16 mouse cellular contexts compared by ENCODE assay signal in genomic region chr7:84884530-84884929, GRCm38 (mm10). TPM values are rescaled to one million over a fixed set of nuclear protein-coding genes. Genes with fewer than 3 reads are reported as not detected.
DNase-seq lines count a peak whose midpoint lies in the region; ATAC-seq and TF ChIP-seq lines count a peak whose summit lies in the region.
"Had no signal": no experiment of that assay in that cellular context is flagged by ENCODE, and none has a peak within 500 bp of the region (broad histone marks: within the 10 kb centered on the region; RNA-seq: fewer than 3 reads in every experiment).

No protein-coding gene starts in this region.

- in situ Hi-C loops in CH12.LX (cut with MboI; ENCODE audit: low pct_ligation_motif_present, low pct_unique_long_range_greater_than_20kb, low sequenced_read_pairs) = no loop called here

- H3K9me3 ChIP-seq in embryonic facial prominence, embryonic 11.5 days (replicated peaks; ENCODE audit: control insufficient read depth, low read length) = no peaks in the 10 kb centered on the region
- H3K9me3 ChIP-seq in embryonic facial prominence, embryonic 10.5 days = peaks cover 6% of the 10 kb centered on the region; the same call in 1 of the 2 replicates
- no peaks in the 10 kb centered on the region for H3K9me3 ChIP-seq in CH12.LX (replicated peaks; ENCODE audit: low read length)
- H3K9me3 ChIP-seq in heart, embryonic 11.5 days (replicated peaks; ENCODE audit: control insufficient read depth, low read length) = no peaks in the 10 kb centered on the region

- no peaks in the 10 kb centered on the region for H3K79me2 ChIP-seq in CH12.LX (replicated peaks; ENCODE audit: control insufficient read depth, extremely low read depth, insufficient read depth, poor library complexity, severe bottlenecking)

- DNase-seq in embryonic facial prominence, embryonic 11.5 days (ENCODE audit: low spot score) = peak; percentile 1
- DNase-seq in embryonic facial prominence, embryonic 10.5 days (ENCODE audit: low spot score) = no peak
- DNase-seq in layer of hippocampus, adult 2 months (ENCODE audit: low spot score in 2 of 2) = no peak
- DNase-seq in layer of hippocampus, adult 8-10 months (ENCODE audit: low spot score in 2 of 2) = no peak
- peak; percentile 24 for DNase-seq in CH12.LX (ENCODE audit: extremely low read depth)
- DNase-seq in embryo, embryonic 10 days (ENCODE audit: low spot score) = peak; percentile 14
- DNase-seq in urinary bladder, postnatal 4 days (ENCODE audit: low spot score in 2 of 2) = no peak
- DNase-seq: lung, postnatal 4 days had no signal

- no peak for TF ChIP-seq POLR2A in CH12.LX (IDR thresholded peaks at IDR 0.05; ENCODE audit: low read depth, low read length)

- no peaks in the 10 kb centered on the region for H3K36me3 ChIP-seq in embryonic facial prominence, embryonic 11.5 days (replicated peaks; ENCODE audit: control insufficient read depth, insufficient read depth, low read depth, low read length)
- H3K36me3 ChIP-seq in embryonic facial prominence, embryonic 10.5 days (replicated peaks) = no peaks in the 10 kb centered on the region
- no peaks in the 10 kb centered on the region for H3K36me3 ChIP-seq in CH12.LX (replicated peaks in 1 of 2; ENCODE audit: control insufficient read depth in 1 of 2, insufficient read depth in 1 of 2, low read length in 1 of 2)
- no peaks in the 10 kb centered on the region for H3K36me3 ChIP-seq in heart, embryonic 11.5 days (ENCODE audit: control insufficient read depth, insufficient read depth, low read length)

- H3K9ac ChIP-seq in embryonic facial prominence, embryonic 11.5 days (replicated peaks; ENCODE audit: low read length) = no peak overlapping the region
- no peak overlapping the region for H3K9ac ChIP-seq in CH12.LX (ENCODE audit: insufficient read depth, low read depth)
- H3K9ac ChIP-seq in heart, embryonic 11.5 days (ENCODE audit: low read depth, low read length) = no peak overlapping the region

- no peak for ATAC-seq in embryonic facial prominence, embryonic 11.5 days (replicated peaks; ENCODE audit: insufficient number of reproducible peaks, low FRiP score, low TSS enrichment, low read depth)
- ATAC-seq in heart, embryonic 11.5 days (replicated peaks; ENCODE audit: insufficient number of reproducible peaks, low FRiP score, low TSS enrichment) = no peak

- TF ChIP-seq CTCF in layer of hippocampus, adult 2 months (conservative IDR thresholded peaks at IDR 0.05) = peak; percentile 48
- TF ChIP-seq CTCF in CH12.LX (conservative IDR thresholded peaks at IDR 0.05 in 1 of 2, IDR thresholded peaks at IDR 0.05 in 1 of 2; ENCODE audit: low read depth in 2 of 2, low read length in 2 of 2) = peak; percentile 11 to 66; a peak in 2 of 4 replicates

- no peak for TF ChIP-seq EP300 in CH12.LX (IDR thresholded peaks at IDR 0.05; ENCODE audit: low read length)

- no peak overlapping the region for H3K4me2 ChIP-seq in embryonic facial prominence, embryonic 11.5 days (ENCODE audit: low read depth, low read length)
- no peak overlapping the region for H3K4me2 ChIP-seq in CH12.LX (ENCODE audit: insufficient read depth, low read depth, poor library complexity, severe bottlenecking)
- no peak overlapping the region for H3K4me2 ChIP-seq in heart, embryonic 11.5 days

- peak; percentile 70 for TF ChIP-seq RAD21 in CH12.LX (IDR thresholded peaks at IDR 0.05; ENCODE audit: low read depth, low read length)

- 48% methylated on average over 1 of the region's 1 CpGs for WGBS in embryonic facial prominence, embryonic 11.5 days
- 55% methylated on average over 1 of the region's 1 CpGs for WGBS in embryonic facial prominence, embryonic 10.5 days
- 54% methylated on average over 1 of the region's 1 CpGs for WGBS in heart, embryonic 11.5 days (ENCODE audit: insufficient replicate concordance)

- H3K4me3 ChIP-seq in embryonic facial prominence, embryonic 11.5 days (ENCODE audit: low read depth, low read length) = no peak overlapping the region
- H3K4me3 ChIP-seq in embryonic facial prominence, embryonic 10.5 days = no peak overlapping the region
- no peak overlapping the region for H3K4me3 ChIP-seq in layer of hippocampus, adult 2 months
- H3K4me3 ChIP-seq in CH12.LX (replicated peaks in 1 of 3; ENCODE audit: low read depth in 2 of 3, low read length in 2 of 3, poor library complexity in 1 of 3) = no peak overlapping the region
- H3K4me3 ChIP-seq in heart, embryonic 11.5 days (ENCODE audit: low read depth, low read length) = no peak overlapping the region
- H3K4me3 ChIP-seq: myocyte had no signal

- dilution Hi-C loops in CH12.LX (cut with MboI; ENCODE audit: extremely low pct_ligation_motif_present, extremely low pct_unique_long_range_greater_than_20kb, low sequenced_read_pairs) = no loop called here

- no peak overlapping the region for H3K27ac ChIP-seq in embryonic facial prominence, embryonic 11.5 days (replicated peaks; ENCODE audit: low read depth, low read length)
- no peak overlapping the region for H3K27ac ChIP-seq in embryonic facial prominence, embryonic 10.5 days (replicated peaks)
- H3K27ac ChIP-seq in layer of hippocampus, adult 2 months = no peak overlapping the region
- H3K27ac ChIP-seq in CH12.LX (ENCODE audit: insufficient read depth, low read depth) = no peak overlapping the region
- H3K27ac ChIP-seq in heart, embryonic 11.5 days (ENCODE audit: low read depth, low read length) = no peak overlapping the region

- H3K4me1 ChIP-seq in embryonic facial prominence, embryonic 11.5 days (ENCODE audit: control insufficient read depth, insufficient read depth, low read length) = no peaks in the 10 kb centered on the region
- H3K4me1 ChIP-seq in embryonic facial prominence, embryonic 10.5 days = no peaks in the 10 kb centered on the region
- H3K4me1 ChIP-seq in CH12.LX (ENCODE audit: control insufficient read depth in 1 of 2, insufficient read depth in 2 of 2) = no peaks in the 10 kb centered on the region
- H3K4me1 ChIP-seq in heart, embryonic 11.5 days (ENCODE audit: control insufficient read depth, insufficient read depth, low read length) = no peaks in the 10 kb centered on the region

- H3K27me3 ChIP-seq in embryonic facial prominence, embryonic 11.5 days (ENCODE audit: control insufficient read depth, insufficient read depth, low read length) = no peaks in the 10 kb centered on the region
- no peaks in the 10 kb centered on the region for H3K27me3 ChIP-seq in embryonic facial prominence, embryonic 10.5 days (replicated peaks; ENCODE audit: low read depth, poor library complexity, severe bottlenecking)
- peaks cover 19% of the 10 kb centered on the region for H3K27me3 ChIP-seq in CH12.LX (replicated peaks)
- H3K27me3 ChIP-seq in heart, embryonic 11.5 days (ENCODE audit: control insufficient read depth, insufficient read depth, low read length) = no peaks in the 10 kb centered on the region

TF ChIP-seq in CH12.LX, 34 proteins besides CTCF, POLR2A, EP300 and RAD21:
- no peak for TF ChIP-seq ZMIZ1 (IDR thresholded peaks at IDR 0.05; ENCODE audit: low read depth, low read length)
- no peak for TF ChIP-seq KAT2A (IDR thresholded peaks at IDR 0.05; ENCODE audit: insufficient replicate concordance, low read length)
- TF ChIP-seq SMC3 (IDR thresholded peaks at IDR 0.05; ENCODE audit: low read depth, low read length) = peak; percentile 63
- no peak for TF ChIP-seq HCFC1 (IDR thresholded peaks at IDR 0.05; ENCODE audit: low read depth, low read length)

RNA-seq across cellular contexts. Expression of gene Olfr291, which starts 31.2 kb away (rescaled TPM):
- polyA plus RNA-seq in embryonic facial prominence, embryonic 11.5 days (2014; fragmentation: Nextera tagmentation; extraction: Ambion mirVana) = not detected in 2 replicates
- polyA plus RNA-seq in embryonic facial prominence, embryonic 10.5 days (2016; fragmentation: Nextera tagmentation; extraction: Ambion mirVana) = not detected in 2 replicates
- not detected for total RNA-seq in layer of hippocampus, adult 2 months (2021)
- not detected for total RNA-seq in layer of hippocampus, adult 8-10 months (2022)
- total RNA-seq in CH12.LX (2012; rRNA removed) (not detected in 2 replicates), CH12.LX (2014; rRNA removed) (not detected in 2 replicates)
- not detected in 2 replicates for polyA plus RNA-seq in CH12.LX (2012; ENCODE audit: insufficient read length, low read depth)
- not detected in 2 replicates for polyA plus RNA-seq in heart, embryonic 11.5 days (2014; fragmentation: Nextera tagmentation; extraction: Ambion mirVana)
- total RNA-seq: layer of hippocampus, postnatal 14 days had no signal
- polyA plus RNA-seq: C2C12; cortical plate, adult 2 months; forebrain, embryonic 11.5 days; limb, embryonic 14.5 days; myocyte; spleen, adult 2 months had no signal

Comparison
In these comparisons a context has a peak if more than half of its experiments do, and no peak if none do; other contexts are left out.
1. DNase-seq: peak in embryonic facial prominence, embryonic 11.5 days (single experiment), CH12.LX (single experiment) and embryo, embryonic 10 days (single experiment); none in embryonic facial prominence, embryonic 10.5 days (single experiment), layer of hippocampus, adult 2 months (0 of 2), layer of hippocampus, adult 8-10 months (0 of 2) and urinary bladder, postnatal 4 days (0 of 2).